Mouse (Mus musculus) A20 (cell line): ENCODE data around the gene Gtf2h3.
A peak's percentile ranks its signal among the peaks of the same experiment; 100 is the strongest.

Experiments used
- DNase-seq: peaks from one replicate; pipeline ENCODE4 v3.0.0-alpha.2; 2011; ENCODE audit warnings: low read depth, low spot score

The Gtf2h3 gene

GRCm38 (mm10) chr5:124636694-124637093, 57.8 kb downstream of the Gtf2h3 start:
- no peak for DNase-seq

DNA sequence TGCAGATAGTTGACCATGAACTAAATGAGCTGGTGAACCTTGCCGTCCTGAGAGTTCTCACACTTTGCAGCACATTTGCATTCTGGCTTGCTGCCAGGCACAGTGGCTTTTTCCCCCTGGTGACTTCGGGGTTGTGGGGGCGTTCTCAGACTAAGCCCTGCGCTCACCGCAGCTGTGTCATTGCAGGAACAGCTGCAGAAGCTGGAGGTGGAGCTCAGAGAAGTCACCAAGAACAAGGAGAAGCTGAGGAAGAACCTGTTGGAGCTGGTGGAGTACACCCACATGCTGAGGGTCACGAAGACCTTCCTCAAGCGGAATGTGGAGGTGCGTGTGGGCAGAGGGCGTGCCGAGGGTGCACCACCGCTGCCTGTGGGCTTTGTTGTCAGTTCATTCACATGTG, 58.4 kb downstream of the Gtf2h3 start:
- DNase-seq, result peak; percentile 87

GRCm38 (mm10) chr5:124637836-124638235, 58.9 kb downstream of the Gtf2h3 start:
- DNase-seq, result no peak
